ENCODE assay signal across 10 mouse cellular contexts in the genomic region with DNA sequence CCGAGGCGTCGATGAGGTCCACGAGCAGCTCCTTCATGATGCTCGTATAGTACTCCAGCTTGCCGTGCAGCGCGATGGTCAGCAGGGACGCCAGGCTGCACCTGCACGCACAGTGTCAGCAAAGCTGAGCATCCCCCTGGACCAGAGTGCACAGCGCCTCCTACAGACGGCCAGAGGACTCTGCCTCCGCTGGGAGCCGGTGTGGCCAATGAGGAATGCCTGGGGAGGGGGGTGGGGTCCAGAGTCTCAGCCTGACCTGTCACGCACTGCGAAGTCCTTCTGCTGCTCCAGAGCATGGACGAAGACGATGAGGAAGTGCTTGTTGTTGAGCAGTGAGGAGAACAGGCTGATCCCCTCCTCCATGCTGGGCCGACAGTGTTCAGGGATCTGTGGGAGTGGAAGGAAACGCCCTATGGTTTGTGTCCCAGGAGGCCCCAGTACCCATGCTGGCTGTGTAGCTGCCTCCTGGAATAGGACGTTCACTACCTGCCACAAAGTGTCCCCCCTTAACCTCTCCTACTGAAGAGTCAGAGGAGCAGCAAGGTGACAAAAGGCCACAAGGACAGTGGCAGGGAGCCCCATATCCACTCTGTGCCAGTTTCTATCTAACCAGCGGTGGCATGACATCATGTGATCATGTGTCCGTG. TPM values are rescaled to one million over a fixed set of nuclear protein-coding genes. Genes with fewer than 3 reads are reported as not detected.
DNase-seq lines count a peak whose midpoint lies in the region; ATAC-seq and TF ChIP-seq lines count a peak whose summit lies in the region.
"Had no signal": no experiment of that assay in that cellular context is flagged by ENCODE, and none has a peak within 500 bp of the region (broad histone marks: within the 10 kb centered on the region; RNA-seq: fewer than 3 reads in every experiment).

No protein-coding gene starts in this region.

- no peak overlapping the region for H3K4me3 ChIP-seq in gastrocnemius, adult 2 months
- no peak overlapping the region for H3K4me3 ChIP-seq in lung, adult 2 months (replicated peaks; ENCODE audit: extremely low read depth, low read depth, low read length)

- no peak for TF ChIP-seq POLR2A in lung, adult 2 months (IDR thresholded peaks at IDR 0.05; ENCODE audit: borderline replicate concordance, extremely low read depth, low read depth, low read length)
- no peak for TF ChIP-seq POLR2A in brain, embryonic 14.5 days (IDR thresholded peaks at IDR 0.05; ENCODE audit: borderline replicate concordance, extremely low read depth, insufficient read depth, insufficient read length, poor library complexity, severe bottlenecking)

- intact Hi-C loops in gastrocnemius, adult 2 months (cut with DNase I), result no loop called here
- intact Hi-C loops in gastrocnemius, postnatal 36 days (cut with DNase I), result loop anchor here (5.0 kb wide), 1 partner anchor 60 kb away; no protein-coding TSS in a partner anchor

- DNase-seq in gastrocnemius, adult 2 months, result peak; percentile 46
- DNase-seq in gastrocnemius, postnatal 36 days, result no peak
- DNase-seq in lung, adult 2 months, result no peak
- no peak for DNase-seq in lung, postnatal 25 days (ENCODE audit: low spot score)
- no peak for DNase-seq in brain, embryonic 14.5 days (ENCODE audit: low read depth)
- no peak for DNase-seq in T-cell, adult 2 months (ENCODE audit: low spot score)
- no peak for DNase-seq in adipocyte (ENCODE audit: low spot score)
- DNase-seq: kidney, adult 9 months; lung, postnatal 36 days had no signal

- peak; percentile 38 for TF ChIP-seq CTCF in gastrocnemius, adult 2 months (IDR thresholded peaks at IDR 0.05)
- 0 out of 2 replicates have a peak, but pooled peaks have one; percentile 21 for TF ChIP-seq CTCF in lung, adult 2 months (IDR thresholded peaks at IDR 0.05; ENCODE audit: insufficient read depth, low read length)
- TF ChIP-seq CTCF in brain, embryonic 14.5 days (IDR thresholded peaks at IDR 0.05; ENCODE audit: borderline replicate concordance, extremely low read depth, insufficient read depth, insufficient read length), result peak; percentile 41; the same call in 1 of the 2 replicates

- 68% methylated on average over 23 of the region's 23 CpGs for WGBS in lung, adult 2 months

- H3K27ac ChIP-seq in gastrocnemius, adult 2 months, result peak overlapping the region; percentile 89

- peak; percentile 29; the same call in 1 of the 2 replicates for ATAC-seq in megakaryocyte progenitor cell, adult 5-6 weeks (replicated peaks; ENCODE audit: poor library complexity)

- H3K4me1 ChIP-seq in lung, adult 2 months (ENCODE audit: control insufficient read depth, insufficient read depth, low read length), result peaks cover 16% of the 10 kb centered on the region

RNA-seq across cellular contexts. Expression of gene H1foo, which starts 17.8 kb away (rescaled TPM):
- total RNA-seq in gastrocnemius, adult 2 months (2021), result not detected
- total RNA-seq in gastrocnemius, postnatal 36 days (2021), result not detected
- not detected in 2 replicates for polyA plus RNA-seq in lung, adult 2 months (2012; rRNA removed)
- not detected in 2 replicates for polyA plus RNA-seq in brain, embryonic 14.5 days (2012; rRNA removed)
- not detected in 2 replicates for total RNA-seq in megakaryocyte progenitor cell, adult 5-6 weeks (2015)
- total RNA-seq in megakaryocyte progenitor cell, adult 5-6 weeks (2017), result not detected in 2 replicates

RNA-seq across cellular contexts. Expression of gene Rho, which starts 31.0 kb away (rescaled TPM):
- under 1 TPM in 1 of 2 experiments, not detected in 1; 0.06 TPM for total RNA-seq in gastrocnemius, adult 2 months (2021)
- total RNA-seq in gastrocnemius, postnatal 36 days (2021), result not detected
- polyA plus RNA-seq in lung, adult 2 months (2012; rRNA removed), result 1.0 and 1.3 TPM in 2 replicates
- 1.9 and 2.1 TPM in 2 replicates for polyA plus RNA-seq in brain, embryonic 14.5 days (2012; rRNA removed)
- total RNA-seq in megakaryocyte progenitor cell, adult 5-6 weeks (2015), result 0.15 TPM in 1 of 2 replicates, not detected in the other
- 0.34 TPM in 1 of 2 replicates, not detected in the other for total RNA-seq in megakaryocyte progenitor cell, adult 5-6 weeks (2017)

RNA-seq across cellular contexts. Expression of gene Plxnd1, which starts 32.2 kb away (rescaled TPM):
- total RNA-seq in gastrocnemius, adult 2 months (2021), result 10 to 100 TPM; 14.7 to 26.7 TPM
- 10 to 100 TPM; 19.0 to 21.8 TPM for total RNA-seq in gastrocnemius, postnatal 36 days (2021)
- 146 and 185 TPM in 2 replicates for polyA plus RNA-seq in lung, adult 2 months (2012; rRNA removed)
- 34.7 and 38.5 TPM in 2 replicates for polyA plus RNA-seq in brain, embryonic 14.5 days (2012; rRNA removed)
- 51.5 and 70.9 TPM in 2 replicates for total RNA-seq in megakaryocyte progenitor cell, adult 5-6 weeks (2015)
- 33.9 and 43.9 TPM in 2 replicates for total RNA-seq in megakaryocyte progenitor cell, adult 5-6 weeks (2017)
